Mouse (Mus musculus): Measurements from ENCODE around the gene Map1lc3b.
A peak's percentile ranks its signal among the peaks of the same experiment; 100 is the strongest.
"Not testable (repeated sequence)": the region's sequence is repeated elsewhere in the genome, so short reads cannot be mapped to it uniquely, and the experiment has no call there.

Gene Map1lc3b

GRCm38 (mm10) chr8:121573275-121573674, 16.9 kb upstream of the Map1lc3b start:
- peak; percentile 99 for DNase-seq (ENCODE audit: low spot score)

- peak; percentile 77 for DNase-seq (ENCODE audit: low spot score)
Measured at GRCm38 (mm10) chr8:121575661-121576060, 14.5 kb upstream of the Map1lc3b start.

- peak; percentile 59 for DNase-seq (ENCODE audit: low spot score)
Measured at GRCm38 (mm10) chr8:121577751-121578675, 12.1 kb upstream of the Map1lc3b start.

GRCm38 (mm10) chr8:121578676-121579451, 11.3 kb upstream of the Map1lc3b start, which contains the start of gene Fbxo31:
Gene Fbxo31, minus strand, starts transcription at chr8:121578806.
- peak; percentile 89 for DNase-seq (ENCODE audit: low spot score)

- DNase-seq (ENCODE audit: low spot score) = peak; percentile 57
Measured at GRCm38 (mm10) chr8:121580465-121580864, 9.7 kb upstream of the Map1lc3b start.

- peak; percentile 82 for DNase-seq (ENCODE audit: low spot score)
Measured at GRCm38 (mm10) chr8:121583653-121584052, 6.5 kb upstream of the Map1lc3b start.

GRCm38 (mm10) chr8:121584730-121585129, 5.4 kb upstream of the Map1lc3b start:
- DNase-seq (ENCODE audit: low spot score) = peak; percentile 61

- DNase-seq (ENCODE audit: low spot score) = peak; percentile 100
Measured at GRCm38 (mm10) chr8:121585159-121585825, 4.9 kb upstream of the Map1lc3b start.

GRCm38 (mm10) chr8:121588750-121589149, 1.4 kb upstream of the Map1lc3b start:
- DNase-seq (ENCODE audit: low spot score) = no peak

- DNase-seq (ENCODE audit: low spot score) = no peak
Measured at GRCm38 (mm10) chr8:121589205-121589726, 895 bp upstream of the Map1lc3b start.

- peak; percentile 90 for DNase-seq (ENCODE audit: low spot score)
Measured at GRCm38 (mm10) chr8:121591178-121592066, 1.3 kb downstream of the Map1lc3b start.

GRCm38 (mm10) chr8:121593293-121593692, 3.1 kb downstream of the Map1lc3b start:
- no peak for DNase-seq (ENCODE audit: low spot score)

- DNase-seq (ENCODE audit: low spot score) = no peak
Measured at GRCm38 (mm10) chr8:121593983-121594382, 3.8 kb downstream of the Map1lc3b start.

GRCm38 (mm10) chr8:121597492-121597891, 7.3 kb downstream of the Map1lc3b start:
- DNase-seq (ENCODE audit: low spot score) = not testable (repeated sequence)

- DNase-seq (ENCODE audit: low spot score) = no peak
Measured at GRCm38 (mm10) chr8:121598190-121598589, 8.0 kb downstream of the Map1lc3b start.

- DNase-seq (ENCODE audit: low spot score) = peak; percentile 93
Measured at GRCm38 (mm10) chr8:121598892-121599291, 8.7 kb downstream of the Map1lc3b start.

- DNase-seq (ENCODE audit: low spot score) = no peak
Measured at GRCm38 (mm10) chr8:121599842-121600241, 9.7 kb downstream of the Map1lc3b start.

GRCm38 (mm10) chr8:121602411-121602810, 12.2 kb downstream of the Map1lc3b start:
- DNase-seq (ENCODE audit: low spot score) = no peak

GRCm38 (mm10) chr8:121602860-121603259, 12.7 kb downstream of the Map1lc3b start:
- DNase-seq (ENCODE audit: low spot score) = peak; percentile 92

GRCm38 (mm10) chr8:121603801-121604200, 13.6 kb downstream of the Map1lc3b start:
- DNase-seq (ENCODE audit: low spot score) = no peak

GRCm38 (mm10) chr8:121607661-121608060, 17.5 kb downstream of the Map1lc3b start:
- DNase-seq (ENCODE audit: low spot score) = peak; percentile 67

Measured in MN1 (cell line).